Mouse (Mus musculus) liver, embryonic 13.5 days (tissue): ENCODE measurements at regions not wholly inside any gene's neighbourhood (a gene's known extent, or its start where the extent isn't known, plus 50 kb on each side); places are given as distances from the start of the nearest gene placed in this dataset.

ENCODE experiments used
- ATAC-seq: fragments of 200-750 bp; cut with Nextera tagmentation; 2 replicates; pipeline ENCODE4 v1.8.0; 2017; ENCODE audit warnings: low read depth, mild to moderate bottlenecking, moderate number of reproducible peaks, moderate library complexity
- DNase-seq: peaks from one replicate; pipeline ENCODE4 v3.0.0; 2022
- H3K27ac ChIP-seq: fragments of 300-500 bp; sonication (generic); 2 replicates; pipeline ENCODE4 v1.5.1; 2015; ENCODE audit warnings: moderate library complexity, mild to moderate bottlenecking, inconsistent platforms
- H3K27me3 ChIP-seq: fragments of 300-500 bp; sonication (generic); 2 replicates; pipeline ENCODE4 v1.6.1; 2015; ENCODE audit warnings: mild to moderate bottlenecking, inconsistent platforms
- H3K36me3 ChIP-seq: fragments of 300-500 bp; sonication (generic); 2 replicates; pipeline ENCODE4 v1.6.1; 2015; ENCODE audit warnings: mild to moderate bottlenecking, inconsistent platforms
- H3K4me1 ChIP-seq: fragments of 300-500 bp; sonication (generic); replicated peaks from 2 replicates; pipeline ENCODE4 v1.6.1; 2015; ENCODE audit warnings: inconsistent platforms
- H3K4me2 ChIP-seq: fragments of 300-500 bp; sonication (generic); 2 replicates; pipeline ENCODE4 v1.6.1; 2015; ENCODE audit warnings: inconsistent platforms, mild to moderate bottlenecking, moderate library complexity
- H3K4me3 ChIP-seq: fragments of 300-500 bp; sonication (generic); replicated peaks from 2 replicates; pipeline ENCODE4 v1.5.1; 2015; ENCODE audit warnings: mild to moderate bottlenecking, inconsistent platforms
- H3K9ac ChIP-seq: fragments of 300-500 bp; sonication (generic); 2 replicates; pipeline ENCODE4 v1.6.1; 2015; ENCODE audit warnings: mild to moderate bottlenecking, inconsistent platforms
- H3K9me3 ChIP-seq: fragments of 300-500 bp; sonication (generic); replicated peaks from 2 replicates; pipeline ENCODE4 v1.6.1; 2016; ENCODE audit warnings: inconsistent platforms
- WGBS: fragments of 180-500 bp; shearing (Covaris S2); methylation state at CpG from one replicate; pipeline ENCODE4 v1.1.7; 2015; ENCODE audit not compliant: insufficient replicate concordance; 5-methylcytosine and 5-hydroxymethylcytosine counted together

DNA sequence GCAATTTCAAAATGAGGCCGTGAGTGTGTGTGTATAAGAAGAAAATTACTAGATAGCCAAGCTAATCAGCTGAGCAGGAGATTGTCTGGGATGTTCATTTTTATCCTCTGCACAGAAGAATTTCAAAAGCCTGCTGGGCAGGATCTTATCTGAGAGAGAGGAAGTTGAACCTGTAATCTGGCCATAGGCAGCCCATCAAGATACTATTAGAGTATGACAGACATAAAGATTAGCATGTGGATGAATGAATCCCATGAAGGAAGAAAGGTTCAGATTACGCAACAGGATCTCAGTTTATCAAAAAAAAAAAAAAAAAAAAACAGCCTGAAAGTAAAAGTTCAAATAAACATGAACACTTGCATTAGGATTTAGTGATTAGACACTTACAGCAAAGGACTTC is 317.3 kb upstream of the C030005K15Rik start:
- DNase-seq, result no peak
- H3K27ac ChIP-seq, result no peak overlapping the region
- no peak overlapping the region for H3K4me2 ChIP-seq
- H3K9ac ChIP-seq, result no peak overlapping the region
- H3K36me3 ChIP-seq, result no peaks in the 10 kb centered on the region
- WGBS, result 48% methylated on average over 2 of the region's 2 CpGs
- H3K4me3 ChIP-seq, result no peak overlapping the region
- no peaks in the 10 kb centered on the region for H3K9me3 ChIP-seq
- no peak for ATAC-seq
- H3K4me1 ChIP-seq, result no peaks in the 10 kb centered on the region
- no peaks in the 10 kb centered on the region for H3K27me3 ChIP-seq

DNA sequence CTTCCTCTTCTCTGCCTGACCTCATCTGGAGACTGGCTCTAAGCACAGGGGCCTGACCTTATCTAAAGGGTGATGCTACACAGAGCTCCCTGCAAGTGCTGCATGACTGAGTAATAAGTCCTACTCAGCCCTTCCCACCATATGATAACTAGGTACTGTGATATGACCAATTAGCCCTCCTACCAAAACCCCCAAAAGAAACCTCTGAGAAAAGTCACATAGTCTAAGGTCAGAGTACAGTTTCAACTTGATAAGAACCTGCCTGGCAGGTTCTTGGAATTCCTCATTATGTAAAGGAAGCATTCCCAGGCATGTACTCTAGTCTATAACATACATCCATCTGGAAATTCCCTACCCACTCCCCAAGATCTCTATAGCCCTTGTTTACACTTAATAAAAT is 318.0 kb upstream of the C030005K15Rik start:
- DNase-seq (no peak), ATAC-seq (no peak)
- Histone ChIP-seq H3K9me3 (no peaks in the 10 kb centered on the region), H3K4me1 (no peaks in the 10 kb centered on the region), H3K4me2 (no peak overlapping the region), H3K9ac (no peak overlapping the region), H3K27ac (no peak overlapping the region), H3K27me3 (no peaks in the 10 kb centered on the region), H3K4me3 (no peak overlapping the region), H3K36me3 (no peaks in the 10 kb centered on the region)

DNA sequence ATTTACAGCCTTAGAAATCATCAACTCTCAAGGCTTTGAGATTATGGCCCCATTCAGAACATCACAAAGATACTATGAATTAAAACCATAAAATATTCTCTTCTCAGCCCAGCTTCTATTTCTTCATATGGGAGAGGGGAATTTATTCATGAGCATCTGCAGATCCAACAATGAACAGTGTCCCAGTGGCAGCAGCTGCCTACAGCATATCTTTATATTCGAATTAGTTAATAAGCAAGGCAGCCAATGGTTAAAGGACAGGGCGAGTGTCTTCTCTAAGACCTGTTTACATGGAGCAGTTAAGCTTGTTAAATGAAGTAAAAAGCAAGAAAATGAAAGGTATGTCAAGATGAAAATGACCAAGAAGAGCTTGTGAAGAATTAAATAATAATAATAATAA is 346.9 kb upstream of the C030005K15Rik start:
- Histone ChIP-seq H3K27me3 (no peaks in the 10 kb centered on the region), H3K9me3 (no peaks in the 10 kb centered on the region), H3K9ac (no peak overlapping the region), H3K4me1 (no peaks in the 10 kb centered on the region), H3K27ac (no peak overlapping the region), H3K4me3 (no peak overlapping the region), H3K36me3 (no peaks in the 10 kb centered on the region), H3K4me2 (no peak overlapping the region)
- no peak for ATAC-seq
- no peak for DNase-seq
- WGBS, result 52% methylated on average over 2 of the region's 2 CpGs

DNA sequence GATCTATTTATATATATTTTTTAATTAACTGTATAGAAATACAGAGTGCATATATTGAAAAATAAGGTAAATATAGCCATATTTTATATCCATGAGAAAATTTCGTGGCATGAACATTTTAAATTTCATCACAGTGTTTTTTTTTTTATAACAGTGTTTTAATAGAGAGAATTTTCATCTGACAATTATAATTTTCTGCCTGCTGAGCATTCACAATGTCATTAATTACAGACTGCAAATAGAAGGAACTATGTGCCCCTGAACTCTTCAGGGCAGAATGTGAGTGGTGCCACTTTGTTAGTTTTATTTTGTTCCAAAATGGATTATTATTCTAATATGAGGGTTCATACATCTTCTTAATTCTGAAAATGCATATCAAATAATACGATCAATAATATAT is 358.3 kb upstream of the C030005K15Rik start:
- no peak overlapping the region for H3K27ac ChIP-seq
- DNase-seq (no peak), ATAC-seq (no peak)
- H3K27me3 ChIP-seq, result no peaks in the 10 kb centered on the region
- H3K4me3 ChIP-seq, result no peak overlapping the region
- H3K9me3 ChIP-seq, result no peaks in the 10 kb centered on the region
- no peak overlapping the region for H3K4me2 ChIP-seq
- no peaks in the 10 kb centered on the region for H3K36me3 ChIP-seq
- 29% methylated on average over 2 of the region's 2 CpGs for WGBS
- H3K4me1 ChIP-seq, result no peaks in the 10 kb centered on the region
- no peak overlapping the region for H3K9ac ChIP-seq

DNA sequence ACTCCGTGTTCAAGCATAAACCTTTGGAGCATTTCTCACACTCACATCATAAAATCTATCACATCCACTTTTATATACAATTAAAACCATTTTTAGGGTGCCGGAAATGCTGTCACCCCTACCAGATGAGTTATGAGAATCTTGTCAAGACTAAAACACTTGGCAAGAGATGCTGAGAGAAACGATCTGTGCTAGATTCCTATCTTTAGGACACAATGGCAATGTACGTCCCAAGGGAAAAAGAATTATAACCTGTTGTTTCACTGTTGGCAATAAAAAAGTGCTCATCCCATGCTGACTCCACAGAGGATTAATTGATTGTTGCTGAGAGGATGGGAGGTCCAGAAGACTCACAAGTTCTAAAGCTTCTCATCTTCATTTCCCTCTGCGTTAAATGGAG is 389.7 kb upstream of the C030005K15Rik start:
- Histone ChIP-seq H3K9ac (no peak overlapping the region), H3K4me2 (no peak overlapping the region), H3K4me3 (no peak overlapping the region), H3K9me3 (no peaks in the 10 kb centered on the region), H3K27me3 (no peaks in the 10 kb centered on the region), H3K4me1 (no peaks in the 10 kb centered on the region), H3K36me3 (no peaks in the 10 kb centered on the region), H3K27ac (no peak overlapping the region)
- 68% methylated on average over 5 of the region's 5 CpGs for WGBS
- DNase-seq (no peak), ATAC-seq (no peak)

DNA sequence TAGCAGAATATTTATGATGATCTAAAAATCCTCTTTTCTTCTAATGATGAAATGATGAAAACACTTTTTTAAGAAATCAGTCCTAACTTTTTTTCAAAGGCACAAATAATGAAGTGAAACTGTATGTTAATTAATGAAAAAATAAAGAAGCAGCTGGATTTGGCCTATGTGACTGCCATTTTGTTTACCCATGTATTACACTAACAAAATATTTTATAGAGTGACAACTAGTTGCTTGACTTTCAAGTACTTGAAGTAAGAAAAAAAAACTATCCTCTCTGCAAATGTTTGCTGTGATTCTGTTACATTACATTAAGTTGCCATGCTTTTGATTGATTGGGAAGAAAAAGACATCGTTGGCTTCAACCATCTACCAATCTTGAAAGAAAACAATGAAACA is 399.2 kb upstream of the C030005K15Rik start:
- ATAC-seq, result no peak
- WGBS, result 64% methylated on average over 1 of the region's 1 CpGs
- DNase-seq, result no peak

DNA sequence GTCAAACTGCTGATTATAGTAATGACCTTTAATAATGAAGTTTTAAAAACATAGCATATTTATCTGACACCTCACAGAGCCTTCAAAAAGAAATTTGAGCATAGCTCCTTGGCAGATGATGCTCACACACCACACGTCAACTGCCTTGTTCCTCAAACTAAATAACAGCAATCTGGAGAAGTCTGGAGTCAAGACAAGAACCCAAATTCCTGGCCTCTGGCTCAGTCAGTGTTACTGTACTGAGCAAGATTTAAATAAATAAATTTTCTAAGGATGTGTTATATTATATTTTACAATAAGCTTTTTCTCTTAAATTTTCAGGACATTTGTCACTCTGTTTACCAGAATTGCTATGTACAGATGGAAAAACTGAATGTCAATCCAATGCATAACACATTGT is 408.5 kb upstream of the C030005K15Rik start:
- Histone ChIP-seq H3K4me1 (no peaks in the 10 kb centered on the region), H3K4me2 (no peak overlapping the region), H3K36me3 (no peaks in the 10 kb centered on the region), H3K4me3 (no peak overlapping the region), H3K9me3 (no peaks in the 10 kb centered on the region), H3K9ac (no peak overlapping the region), H3K27me3 (no peaks in the 10 kb centered on the region), H3K27ac (no peak overlapping the region)
- ATAC-seq, result no peak
- WGBS, result 63% methylated on average over 1 of the region's 1 CpGs
- no peak for DNase-seq

More for the DNA sequence above, 399.2 kb upstream of the C030005K15Rik start:
- H3K27ac ChIP-seq, result no peak overlapping the region
- H3K4me1 ChIP-seq, result no peaks in the 10 kb centered on the region
- no peaks in the 10 kb centered on the region for H3K36me3 ChIP-seq
- H3K9ac ChIP-seq, result no peak overlapping the region
- no peaks in the 10 kb centered on the region for H3K27me3 ChIP-seq
- H3K4me3 ChIP-seq, result no peak overlapping the region
- no peak overlapping the region for H3K4me2 ChIP-seq
- H3K9me3 ChIP-seq, result no peaks in the 10 kb centered on the region

DNA sequence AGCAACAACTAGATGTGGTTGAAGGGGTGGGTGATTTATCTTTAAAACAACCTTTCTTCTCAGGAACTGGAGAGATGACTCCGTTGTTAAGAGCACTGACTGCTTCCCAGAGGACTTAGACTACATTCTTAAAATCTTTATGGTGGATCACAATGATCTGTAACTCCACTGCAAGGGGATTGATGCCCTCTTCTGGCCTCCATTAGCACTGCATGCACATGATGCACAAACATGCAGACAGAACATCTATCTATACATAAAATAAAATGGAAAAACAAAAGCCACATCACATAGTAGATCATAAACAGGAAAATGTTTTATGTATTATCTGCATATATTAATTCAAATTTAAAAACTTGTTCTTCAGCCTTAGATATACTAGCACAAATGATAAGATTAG is 419.2 kb upstream of the C030005K15Rik start:
- 32% methylated on average over 1 of the region's 1 CpGs for WGBS

DNA sequence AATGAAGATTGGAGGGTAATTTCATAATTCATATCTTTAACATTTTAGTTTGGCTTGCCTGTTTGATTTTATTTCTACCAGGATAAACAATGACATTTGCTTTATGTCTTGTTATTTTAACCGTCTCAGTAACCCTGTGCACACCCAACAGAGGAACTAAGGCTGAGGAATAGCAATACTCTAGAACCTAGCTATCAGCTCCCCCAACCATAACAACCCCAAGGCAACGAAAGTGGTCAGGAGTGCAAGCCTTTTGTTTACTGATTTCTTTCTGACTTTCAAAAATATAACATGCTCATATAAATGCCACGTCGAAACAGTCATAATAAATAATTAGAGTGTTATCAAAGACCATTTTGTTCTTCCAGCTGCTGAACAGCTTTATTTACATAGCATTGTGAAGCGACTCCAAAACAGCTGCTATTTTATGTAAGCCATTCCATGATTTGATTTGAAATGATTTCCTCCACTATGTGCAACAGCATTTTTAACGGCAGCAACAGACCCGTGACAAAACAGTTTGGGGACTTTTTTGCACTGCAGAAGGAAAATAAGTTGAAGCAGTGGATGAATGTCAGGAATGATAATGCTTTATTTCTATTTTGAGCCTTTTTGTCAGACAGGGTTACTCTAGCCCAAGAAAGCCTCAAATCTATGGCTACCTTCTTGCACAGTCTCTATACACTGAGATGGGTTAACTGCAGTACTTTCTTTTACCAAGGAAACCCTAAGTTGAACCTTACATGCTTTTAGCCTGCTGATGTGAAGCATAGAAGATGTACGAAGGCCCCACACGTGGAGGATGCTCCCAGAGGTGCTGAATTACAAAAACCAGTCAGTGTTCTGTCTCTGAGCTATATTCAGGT is 420.7 kb upstream of the C030005K15Rik start:
- no peaks in the 10 kb centered on the region for H3K27me3 ChIP-seq
- H3K27ac ChIP-seq, result no peak overlapping the region
- DNase-seq (no peak), ATAC-seq (no peak)
- no peak overlapping the region for H3K4me3 ChIP-seq
- no peaks in the 10 kb centered on the region for H3K36me3 ChIP-seq
- WGBS, result 59% methylated on average over 9 of the region's 9 CpGs
- H3K4me1 ChIP-seq, result no peaks in the 10 kb centered on the region
- H3K9ac ChIP-seq, result no peak overlapping the region
- H3K9me3 ChIP-seq, result no peaks in the 10 kb centered on the region
- no peak overlapping the region for H3K4me2 ChIP-seq

More for the DNA sequence above, 419.2 kb upstream of the C030005K15Rik start:
- Histone ChIP-seq H3K9ac (no peak overlapping the region), H3K9me3 (no peaks in the 10 kb centered on the region), H3K27me3 (no peaks in the 10 kb centered on the region), H3K36me3 (no peaks in the 10 kb centered on the region), H3K4me3 (no peak overlapping the region), H3K4me2 (no peak overlapping the region), H3K4me1 (no peaks in the 10 kb centered on the region), H3K27ac (no peak overlapping the region)
- DNase-seq, result no peak
- ATAC-seq, result no peak

DNA sequence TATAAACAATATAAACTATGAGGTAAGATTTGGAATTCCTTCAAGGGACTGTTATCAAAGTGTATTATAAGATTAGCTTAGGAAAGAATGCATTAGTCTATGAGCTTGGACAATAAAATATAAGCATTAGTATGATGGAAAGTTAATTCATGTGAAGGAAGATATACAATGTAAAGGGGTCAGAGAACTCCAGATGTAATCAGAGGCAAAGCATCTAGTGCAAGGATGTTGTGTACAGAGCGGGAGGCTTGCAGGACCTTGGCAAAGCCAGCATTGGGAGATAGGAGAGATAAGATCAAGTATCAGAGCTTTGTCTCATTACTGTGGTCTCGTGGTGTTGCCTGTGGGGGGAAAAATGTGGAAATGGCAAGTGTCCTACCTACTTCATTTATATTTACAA is 429.4 kb upstream of the C030005K15Rik start:
- 28% methylated on average over 2 of the region's 2 CpGs for WGBS
- no peak overlapping the region for H3K27ac ChIP-seq
- no peaks in the 10 kb centered on the region for H3K27me3 ChIP-seq
- DNase-seq (no peak), ATAC-seq (no peak)
- no peaks in the 10 kb centered on the region for H3K36me3 ChIP-seq
- no peak overlapping the region for H3K9ac ChIP-seq
- no peaks in the 10 kb centered on the region for H3K4me1 ChIP-seq
- no peaks in the 10 kb centered on the region for H3K9me3 ChIP-seq
- no peak overlapping the region for H3K4me2 ChIP-seq
- H3K4me3 ChIP-seq, result no peak overlapping the region

DNA sequence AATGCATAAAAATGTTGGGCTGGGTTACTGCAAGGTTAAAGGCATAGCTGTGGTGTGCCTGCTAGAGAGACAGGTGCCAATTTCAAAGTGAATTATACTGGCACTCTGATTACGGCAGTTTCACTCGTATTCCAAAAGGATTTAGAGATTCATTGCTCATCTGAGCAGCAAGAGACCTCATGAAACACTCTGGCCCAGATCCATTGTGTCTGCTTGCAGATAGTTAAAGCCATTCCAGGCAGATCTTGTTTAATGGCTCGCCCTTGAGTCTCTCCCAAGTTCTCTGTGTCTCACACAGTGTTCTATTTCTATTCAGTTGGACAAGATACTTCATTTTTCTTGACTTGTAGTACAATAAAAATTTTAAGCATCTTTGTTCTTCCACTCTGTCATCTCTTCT is 459.1 kb upstream of the C030005K15Rik start:
- no peaks in the 10 kb centered on the region for H3K9me3 ChIP-seq
- H3K4me3 ChIP-seq, result no peak overlapping the region
- no peaks in the 10 kb centered on the region for H3K36me3 ChIP-seq
- H3K27ac ChIP-seq, result no peak overlapping the region
- 59% methylated on average over 3 of the region's 3 CpGs for WGBS
- no peak for DNase-seq
- H3K9ac ChIP-seq, result no peak overlapping the region
- H3K4me1 ChIP-seq, result no peaks in the 10 kb centered on the region
- no peaks in the 10 kb centered on the region for H3K27me3 ChIP-seq
- no peak overlapping the region for H3K4me2 ChIP-seq
- no peak for ATAC-seq

DNA sequence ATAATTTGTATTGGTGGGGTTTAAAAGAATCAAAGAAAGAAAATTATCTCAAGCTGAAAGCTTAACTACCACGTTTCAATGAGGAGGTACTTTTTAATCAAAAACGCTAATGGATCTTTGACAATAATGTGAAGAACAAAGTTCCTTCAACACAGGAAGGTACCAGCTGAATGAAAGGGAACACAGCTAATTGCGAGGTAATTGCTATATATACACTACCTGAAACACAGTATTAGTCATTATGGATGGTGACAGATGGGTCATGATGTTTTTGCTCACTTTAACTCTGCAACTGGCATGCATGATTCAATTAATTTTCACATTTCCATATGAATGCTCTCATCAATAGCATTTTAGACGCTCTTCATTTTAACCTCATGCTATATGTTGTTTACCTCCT is 470.3 kb upstream of the C030005K15Rik start:
- Histone ChIP-seq H3K36me3 (no peaks in the 10 kb centered on the region), H3K9ac (no peak overlapping the region), H3K4me1 (no peaks in the 10 kb centered on the region), H3K4me2 (no peak overlapping the region), H3K27me3 (no peaks in the 10 kb centered on the region), H3K4me3 (no peak overlapping the region), H3K27ac (no peak overlapping the region), H3K9me3 (no peaks in the 10 kb centered on the region)
- WGBS, result 58% methylated on average over 4 of the region's 4 CpGs
- DNase-seq, result no peak
- no peak for ATAC-seq
